Mouse (Mus musculus): ENCODE data around the gene Olfr191. TPM values are rescaled to one million over a fixed set of nuclear protein-coding genes. Genes with fewer than 3 reads are reported as not detected.

Gene Olfr191
- polyA plus RNA-seq (2014; fragmentation: Illumina TruSeq; extraction: RNeasy Lipid Tissue Mini Kit (QIAGEN cat#74804); ENCODE audit: low replicate concordance), result not detected

DNA sequence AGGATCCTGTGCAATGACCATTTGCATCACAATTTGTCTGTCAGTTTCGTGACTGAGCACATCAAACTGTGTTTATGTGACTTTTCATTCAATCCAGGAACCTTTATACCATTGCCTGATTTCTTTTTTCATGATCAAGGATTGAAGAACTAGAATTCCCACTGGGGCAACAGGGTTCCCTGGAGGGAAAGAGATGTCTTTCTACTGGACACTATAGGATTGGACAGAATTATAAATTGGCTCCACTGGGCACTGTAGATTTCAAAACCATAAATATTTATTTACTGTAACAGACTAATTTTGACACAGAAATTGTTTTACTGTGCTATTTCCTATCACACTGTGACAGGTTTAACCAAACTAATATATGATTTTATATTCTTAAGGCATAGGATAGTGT lies at the start of gene Olfr191:
Gene Olfr191, minus strand, starts transcription at position 101 of the 400 bp plus-strand sequence.

DNA sequence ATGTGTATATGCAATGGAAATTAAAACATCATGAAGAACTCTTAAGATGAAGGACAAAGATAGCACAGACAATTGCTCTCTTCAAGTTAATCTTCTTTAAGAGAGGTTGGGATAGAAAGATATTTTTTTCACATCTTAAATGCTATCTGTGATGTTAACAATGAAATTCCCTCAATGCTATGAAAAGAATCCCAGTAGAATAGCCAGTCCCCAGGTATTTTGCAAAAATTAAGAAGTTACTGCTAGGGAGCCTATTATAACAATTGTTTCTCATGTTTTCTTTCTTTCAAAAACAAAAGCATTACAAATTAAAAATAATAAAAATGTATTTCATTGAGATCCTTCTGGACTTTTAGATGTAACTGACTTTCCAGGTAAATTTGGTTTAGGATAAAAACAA lies 31.3 kb upstream of the Olfr191 start, which contains the start of gene Olfr194:
Gene Olfr194, minus strand, starts transcription at position 101 of the 400 bp plus-strand sequence.

DNA sequence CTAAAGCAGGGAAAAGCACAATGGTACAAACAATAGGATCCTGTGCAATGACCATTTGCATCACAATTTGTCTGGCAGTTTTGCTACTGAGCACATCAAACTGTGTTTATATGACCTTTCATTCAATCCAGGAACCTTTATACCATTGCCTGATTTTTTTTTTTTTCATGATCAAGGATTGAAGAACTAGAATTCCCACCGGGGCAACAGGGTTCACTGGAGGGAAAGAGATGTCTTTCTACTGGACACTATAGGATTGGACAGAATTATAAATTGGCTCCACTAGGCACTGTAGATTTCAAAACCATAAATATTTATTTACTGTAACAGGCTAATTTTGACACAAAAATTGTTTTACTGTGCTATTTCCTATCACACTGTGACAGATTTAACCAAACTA lies 22.2 kb upstream of the Olfr191 start, which contains the start of gene Olfr193:
Gene Olfr193, minus strand, starts transcription at position 101 of the 400 bp plus-strand sequence.

DNA sequence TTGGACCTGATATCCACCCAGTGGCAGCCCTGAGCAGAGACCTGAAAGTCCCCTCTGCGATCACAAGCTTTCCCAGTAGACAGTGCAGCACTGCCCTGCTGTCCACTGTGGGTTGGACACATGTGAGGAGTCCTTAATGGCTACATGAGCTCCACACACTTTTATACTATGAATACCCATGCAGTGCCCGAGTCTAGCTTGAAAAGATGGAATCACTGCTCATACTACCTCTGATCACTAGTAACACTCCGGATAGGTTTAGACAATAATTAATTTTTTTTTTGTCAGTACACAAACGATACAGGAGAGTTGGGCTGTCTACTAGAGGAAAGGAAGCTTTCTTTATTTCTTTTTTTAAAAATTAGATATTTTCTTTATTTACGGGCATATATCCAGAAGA lies 11.7 kb downstream of the Olfr191 start, which contains the start of gene Olfr190:
Gene Olfr190, minus strand, starts transcription at position 101 of the 400 bp plus-strand sequence.

DNA sequence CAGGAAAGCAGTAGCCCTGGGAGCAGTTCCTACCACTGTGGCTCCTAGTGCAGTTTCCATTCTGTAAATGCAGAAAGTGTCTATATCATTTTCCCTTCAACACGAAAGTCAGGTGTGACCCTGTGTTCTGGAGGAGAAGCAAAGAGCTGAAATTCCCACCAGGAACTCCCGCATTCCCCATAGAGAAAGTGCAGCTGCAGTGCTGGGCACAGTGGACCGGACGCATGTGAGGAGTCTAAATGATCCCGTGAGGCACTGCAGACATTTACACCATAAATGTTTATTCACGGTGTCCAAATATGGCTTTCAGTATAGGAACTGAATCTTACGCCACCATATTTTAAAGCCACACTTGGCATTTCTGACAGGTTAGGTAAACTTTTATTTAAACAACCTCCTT lies 49.9 kb downstream of the Olfr191 start, which contains the start of gene Olfr187:
Gene Olfr187, minus strand, starts transcription at position 58 of the 400 bp plus-strand sequence.

Other genes with a start within 250 kb of the Olfr191 start
- gene Olfr177, start 215.1 kb downstream of the Olfr191 start, polyA plus RNA-seq (2014; fragmentation: Illumina TruSeq; extraction: RNeasy Lipid Tissue Mini Kit (QIAGEN cat#74804); ENCODE audit: low replicate concordance), result not detected
- not detected for gene Olfr178, start 197.8 kb downstream of the Olfr191 start, polyA plus RNA-seq (2014; fragmentation: Illumina TruSeq; extraction: RNeasy Lipid Tissue Mini Kit (QIAGEN cat#74804); ENCODE audit: low replicate concordance)
- not detected for gene Olfr181, start 161.1 kb downstream of the Olfr191 start, polyA plus RNA-seq (2014; fragmentation: Illumina TruSeq; extraction: RNeasy Lipid Tissue Mini Kit (QIAGEN cat#74804); ENCODE audit: low replicate concordance)
- not detected for gene Olfr180, start 160.4 kb downstream of the Olfr191 start, polyA plus RNA-seq (2014; fragmentation: Illumina TruSeq; extraction: RNeasy Lipid Tissue Mini Kit (QIAGEN cat#74804); ENCODE audit: low replicate concordance)
- not detected for gene Olfr183, start 94.5 kb downstream of the Olfr191 start, polyA plus RNA-seq (2014; fragmentation: Illumina TruSeq; extraction: RNeasy Lipid Tissue Mini Kit (QIAGEN cat#74804); ENCODE audit: low replicate concordance)
- gene Olfr186, start 59.5 kb downstream of the Olfr191 start, polyA plus RNA-seq (2014; fragmentation: Illumina TruSeq; extraction: RNeasy Lipid Tissue Mini Kit (QIAGEN cat#74804); ENCODE audit: low replicate concordance), result not detected
- gene Olfr187, start 50.1 kb downstream of the Olfr191 start, polyA plus RNA-seq (2014; fragmentation: Illumina TruSeq; extraction: RNeasy Lipid Tissue Mini Kit (QIAGEN cat#74804); ENCODE audit: low replicate concordance), result not detected
- not detected for gene Olfr190, start 11.8 kb downstream of the Olfr191 start, polyA plus RNA-seq (2014; fragmentation: Illumina TruSeq; extraction: RNeasy Lipid Tissue Mini Kit (QIAGEN cat#74804); ENCODE audit: low replicate concordance)
- gene Olfr193, start 22.1 kb upstream of the Olfr191 start, polyA plus RNA-seq (2014; fragmentation: Illumina TruSeq; extraction: RNeasy Lipid Tissue Mini Kit (QIAGEN cat#74804); ENCODE audit: low replicate concordance), result not detected
- gene Olfr194, start 31.2 kb upstream of the Olfr191 start, polyA plus RNA-seq (2014; fragmentation: Illumina TruSeq; extraction: RNeasy Lipid Tissue Mini Kit (QIAGEN cat#74804); ENCODE audit: low replicate concordance), result not detected
- gene Olfr195, start 57.2 kb upstream of the Olfr191 start, polyA plus RNA-seq (2014; fragmentation: Illumina TruSeq; extraction: RNeasy Lipid Tissue Mini Kit (QIAGEN cat#74804); ENCODE audit: low replicate concordance), result not detected
- gene Olfr196, start 80.6 kb upstream of the Olfr191 start, polyA plus RNA-seq (2014; fragmentation: Illumina TruSeq; extraction: RNeasy Lipid Tissue Mini Kit (QIAGEN cat#74804); ENCODE audit: low replicate concordance), result not detected
- gene Olfr198, start 113.7 kb upstream of the Olfr191 start, polyA plus RNA-seq (2014; fragmentation: Illumina TruSeq; extraction: RNeasy Lipid Tissue Mini Kit (QIAGEN cat#74804); ENCODE audit: low replicate concordance), result not detected
- gene Olfr199, start 129.9 kb upstream of the Olfr191 start, polyA plus RNA-seq (2014; fragmentation: Illumina TruSeq; extraction: RNeasy Lipid Tissue Mini Kit (QIAGEN cat#74804); ENCODE audit: low replicate concordance), result not detected
- not detected for gene Olfr201, start 182.8 kb upstream of the Olfr191 start, polyA plus RNA-seq (2014; fragmentation: Illumina TruSeq; extraction: RNeasy Lipid Tissue Mini Kit (QIAGEN cat#74804); ENCODE audit: low replicate concordance)
- gene Olfr202, start 197.0 kb upstream of the Olfr191 start, polyA plus RNA-seq (2014; fragmentation: Illumina TruSeq; extraction: RNeasy Lipid Tissue Mini Kit (QIAGEN cat#74804); ENCODE audit: low replicate concordance), result not detected
- gene Olfr203, start 209.1 kb upstream of the Olfr191 start, polyA plus RNA-seq (2014; fragmentation: Illumina TruSeq; extraction: RNeasy Lipid Tissue Mini Kit (QIAGEN cat#74804); ENCODE audit: low replicate concordance), result not detected
- not detected for gene Olfr204, start 228.4 kb upstream of the Olfr191 start, polyA plus RNA-seq (2014; fragmentation: Illumina TruSeq; extraction: RNeasy Lipid Tissue Mini Kit (QIAGEN cat#74804); ENCODE audit: low replicate concordance)
- not detected for gene Olfr205, start 241.3 kb upstream of the Olfr191 start, polyA plus RNA-seq (2014; fragmentation: Illumina TruSeq; extraction: RNeasy Lipid Tissue Mini Kit (QIAGEN cat#74804); ENCODE audit: low replicate concordance)

Data from small intestine, adult 10 weeks (tissue).